Mouse (Mus musculus): Measurements from ENCODE around the gene Ccdc183.

GRCm38 (mm10) chr2:25620852-25621228 is 3.4 kb upstream of the Ccdc183 start:
- TF ChIP-seq CTCF (conservative IDR thresholded peaks at IDR 0.05; ENCODE audit: low read length) (no peak), POU5F1 (IDR thresholded peaks at IDR 0.05; ENCODE audit: borderline replicate concordance, low read length) (no peak), NANOG (IDR thresholded peaks at IDR 0.05; ENCODE audit: borderline replicate concordance, low read length) (no peak)
